Mouse (Mus musculus) CH12.LX (cell line): ENCODE measurements at regions not wholly inside any gene's neighbourhood (a gene's known extent, or its start where the extent isn't known, plus 50 kb on each side); places are given as distances from the start of the nearest gene placed in this dataset.

Experiments
- DNase-seq: peaks from one replicate; pipeline ENCODE4 v3.0.0-alpha.2; 2013; ENCODE audit errors: extremely low read depth
- H3K27ac ChIP-seq: 2 replicates; pipeline ENCODE4 v1.5.1; 2012; ENCODE audit warnings: low read depth, mild to moderate bottlenecking, control low read depth, moderate library complexity; ENCODE audit not compliant: insufficient read depth
- H3K27me3 ChIP-seq: replicated peaks from 2 replicates; pipeline ENCODE3; 2012; ENCODE audit warnings: inconsistent platforms
- H3K36me3 ChIP-seq, 2 experiments: replicated peaks in 1 of 2; 2 replicates each; pipeline versions ENCODE3 to v1.6.1; 2012; ENCODE audit warnings: inconsistent platforms in 1 of 2, low read length in 1 of 2, mild to moderate bottlenecking in 1 of 2, mixed read lengths in 1 of 2, moderate library complexity in 1 of 2; ENCODE audit not compliant: control insufficient read depth in 1 of 2, insufficient read depth in 1 of 2
- H3K4me1 ChIP-seq, 2 experiments: 2 replicates each; pipeline ENCODE4 v1.6.1; 2012; ENCODE audit warnings: inconsistent platforms in 1 of 2, moderate library complexity in 1 of 2; ENCODE audit not compliant: insufficient read depth in 2 of 2, control insufficient read depth in 1 of 2
- H3K4me2 ChIP-seq: 2 replicates; pipeline ENCODE4 v1.6.1; 2012; ENCODE audit warnings: low read depth, mild to moderate bottlenecking, control low read depth; ENCODE audit not compliant: poor library complexity, insufficient read depth, severe bottlenecking
- H3K4me3 ChIP-seq, 3 experiments: fragments of 150-350 bp in 1 of 3; sonication (generic) in 1 of 3; replicated peaks in 1 of 3; 2 replicates each; pipeline versions ENCODE3 to v1.5.1; 2011 to 2012; ENCODE audit warnings: low read depth in 2 of 3, low read length in 2 of 3, mild to moderate bottlenecking in 2 of 3, moderate library complexity in 2 of 3, control low read depth in 1 of 3, improper control_type of control experiment in 1 of 3, inconsistent platforms in 1 of 3, mixed read lengths in 1 of 3; ENCODE audit not compliant: poor library complexity in 1 of 3
- H3K79me2 ChIP-seq: replicated peaks from 2 replicates; pipeline ENCODE4 v1.6.1; 2012; ENCODE audit warnings: mild to moderate bottlenecking, moderate library complexity; ENCODE audit not compliant: control insufficient read depth, poor library complexity, insufficient read depth, severe bottlenecking; ENCODE audit errors: extremely low read depth
- H3K9ac ChIP-seq: 2 replicates; pipeline ENCODE4 v1.6.1; 2012; ENCODE audit warnings: low read depth, mild to moderate bottlenecking, control low read depth, moderate library complexity; ENCODE audit not compliant: insufficient read depth
- H3K9me3 ChIP-seq: replicated peaks from 2 replicates; pipeline ENCODE3; 2012; ENCODE audit warnings: low read length, inconsistent platforms, mixed read lengths
- CHD1 ChIP-seq: IDR thresholded peaks from 2 replicates; pipeline ENCODE4 v1.6.1; 2012; ENCODE audit warnings: low read depth, low read length, improper control_type of control experiment, inconsistent platforms
- E2F4 ChIP-seq: IDR thresholded peaks from 2 replicates; pipeline ENCODE4 v1.6.1; 2011; ENCODE audit warnings: low read depth, low read length, improper control_type of control experiment; ENCODE audit not compliant: insufficient replicate concordance
- EP300 ChIP-seq: IDR thresholded peaks from 2 replicates; pipeline ENCODE4 v1.6.1; 2011; ENCODE audit warnings: low read length, improper control_type of control experiment
- ETS1 ChIP-seq: conservative IDR thresholded peaks from 2 replicates; pipeline ENCODE4 v1.6.1; 2012; ENCODE audit warnings: low read depth, mild to moderate bottlenecking, inconsistent platforms, low read length, improper control_type of control experiment, moderate library complexity
- HCFC1 ChIP-seq: IDR thresholded peaks from 2 replicates; pipeline ENCODE4 v1.6.1; 2012; ENCODE audit warnings: low read depth, mild to moderate bottlenecking, inconsistent platforms, low read length, improper control_type of control experiment
- IRF4 ChIP-seq: IDR thresholded peaks from 2 replicates; pipeline ENCODE4 v1.6.1; 2014; ENCODE audit warnings: low read depth, mild to moderate bottlenecking, inconsistent platforms, low read length, improper control_type of control experiment
- MAFK ChIP-seq: IDR thresholded peaks from 2 replicates; pipeline ENCODE4 v1.6.1; 2011; ENCODE audit warnings: low read length, improper control_type of control experiment; ENCODE audit not compliant: insufficient replicate concordance
- MAX ChIP-seq: IDR thresholded peaks from 2 replicates; pipeline ENCODE4 v1.6.1; 2011; ENCODE audit warnings: low read length, improper control_type of control experiment
- MEF2A ChIP-seq: IDR thresholded peaks from 2 replicates; pipeline ENCODE4 v1.6.1; 2014; ENCODE audit warnings: low read depth, mild to moderate bottlenecking, inconsistent platforms, low read length, improper control_type of control experiment, borderline replicate concordance
- MXI1 ChIP-seq: IDR thresholded peaks from 2 replicates; pipeline ENCODE4 v1.6.1; 2011; ENCODE audit warnings: mild to moderate bottlenecking, low read depth, low read length, improper control_type of control experiment
- NELFE ChIP-seq: IDR thresholded peaks from 2 replicates; pipeline ENCODE4 v1.6.1; 2011; ENCODE audit warnings: low read depth, low read length, improper control_type of control experiment
- PAX5 ChIP-seq: IDR thresholded peaks from 2 replicates; pipeline ENCODE4 v1.6.1; 2012; ENCODE audit warnings: low read length, inconsistent platforms, mixed read lengths
- POLR2A ChIP-seq: IDR thresholded peaks from 2 replicates; pipeline ENCODE4 v1.6.1; 2011; ENCODE audit warnings: low read depth, mild to moderate bottlenecking, improper control_type of control experiment, low read length
- RAD21 ChIP-seq: IDR thresholded peaks from 2 replicates; pipeline ENCODE4 v1.6.1; 2011; ENCODE audit warnings: low read depth, mild to moderate bottlenecking, low read length, improper control_type of control experiment, moderate library complexity
- RCOR1 ChIP-seq: conservative IDR thresholded peaks from 2 replicates; pipeline ENCODE4 v1.6.1; 2012; ENCODE audit warnings: low read depth, mild to moderate bottlenecking, inconsistent platforms, low read length, improper control_type of control experiment
- SMC3 ChIP-seq: IDR thresholded peaks from 2 replicates; pipeline ENCODE4 v1.6.1; 2011; ENCODE audit warnings: low read depth, low read length, improper control_type of control experiment
- TBP ChIP-seq: conservative IDR thresholded peaks from 2 replicates; pipeline ENCODE4 v1.6.1; 2011; ENCODE audit warnings: low read depth, low read length, improper control_type of control experiment
- TCF12 ChIP-seq: IDR thresholded peaks from 2 replicates; pipeline ENCODE4 v1.6.1; 2014; ENCODE audit warnings: low read depth, mild to moderate bottlenecking, inconsistent platforms, low read length, improper control_type of control experiment
- USF1 ChIP-seq: IDR thresholded peaks from 2 replicates; pipeline ENCODE4 v1.6.1; 2014; ENCODE audit warnings: low read depth, mild to moderate bottlenecking, inconsistent platforms, low read length, improper control_type of control experiment
- ZNF384 ChIP-seq: IDR thresholded peaks from 2 replicates; pipeline ENCODE4 v1.6.1; 2012; ENCODE audit warnings: low read depth, low read length, improper control_type of control experiment, inconsistent platforms
- dilution Hi-C: fragments of 300-500 bp; cut with MboI; formaldehyde crosslinking; loops from 2 replicates; pipeline ENCODE4 v1.14.3; 2020; ENCODE audit warnings: low sequenced_read_pairs; ENCODE audit not compliant: extremely low pct_unique_long_range_greater_than_20kb, extremely low pct_ligation_motif_present
- in situ Hi-C: fragments of 300-500 bp; cut with MboI; formaldehyde crosslinking; loops from 3 replicates; pipeline ENCODE4 v1.14.3; 2019; ENCODE audit warnings: low sequenced_read_pairs, low pct_ligation_motif_present, low pct_unique_long_range_greater_than_20kb, mixed read lengths

- Histone ChIP-seq H3K4me2 (no peak overlapping the region), H3K9ac (no peak overlapping the region), H3K79me2 (no peaks in the 10 kb centered on the region), H3K9me3 (no peaks in the 10 kb centered on the region), H3K4me3 (no peak overlapping the region), H3K36me3 (no peaks in the 10 kb centered on the region), H3K4me1 (peaks cover 0 to 24% of the 10 kb centered on the region in 2 experiments; a peak in 3 of 4 replicates), H3K27ac (no peak overlapping the region), H3K27me3 (no peaks in the 10 kb centered on the region)
- TF ChIP-seq SMC3, result no peak
- no peak for TF ChIP-seq MXI1
- 0 out of 2 replicates have a peak, but pooled peaks have one; percentile 6 for TF ChIP-seq IRF4
- TF ChIP-seq MAFK, result peak; percentile 84
- no peak for TF ChIP-seq MAX
- no peak for TF ChIP-seq PAX5
- dilution Hi-C loops, result no loop called here
- in situ Hi-C loops, result no loop called here
- no peak for DNase-seq
These were observed 442.6 kb downstream of the Mat2b start for GRCm38 (mm10) chr11:40252399-40252798.

GRCm38 (mm10) chr11:40251131-40251530 is 443.9 kb downstream of the Mat2b start:
- H3K9ac ChIP-seq, result no peak overlapping the region
- H3K27me3 ChIP-seq, result no peaks in the 10 kb centered on the region
- no peaks in the 10 kb centered on the region for H3K9me3 ChIP-seq
- H3K27ac ChIP-seq, result peak overlapping the region; percentile 74
- H3K4me2 ChIP-seq, result no peak overlapping the region
- dilution Hi-C loops, result no loop called here
- no peaks in the 10 kb centered on the region for H3K79me2 ChIP-seq
- peak; percentile 56; the same call in 1 of the 2 replicates for TF ChIP-seq MAFK
- no peak for TF ChIP-seq POLR2A
- peak; percentile 16; the same call in 1 of the 2 replicates for TF ChIP-seq HCFC1
- peak; percentile 47 for TF ChIP-seq ETS1
- no peak; the same call in 1 of the 2 replicates for TF ChIP-seq CHD1
- TF ChIP-seq ZNF384, result peak; percentile 88
- TF ChIP-seq RCOR1, result no peak
- TF ChIP-seq RAD21, result peak; percentile 5; the same call in 1 of the 2 replicates
- 0 out of 2 replicates have a peak, but pooled peaks have one; percentile 3 for TF ChIP-seq E2F4
- peak; percentile 20; the same call in 1 of the 2 replicates for TF ChIP-seq SMC3
- peak; percentile 94 for TF ChIP-seq TCF12
- peak; percentile 36; the same call in 1 of the 2 replicates for TF ChIP-seq TBP
- TF ChIP-seq USF1, result no peak
- peak; percentile 87 for TF ChIP-seq MEF2A
- peak; percentile 94 for TF ChIP-seq EP300
- TF ChIP-seq IRF4, result peak; percentile 89
- no peak for TF ChIP-seq NELFE
- DNase-seq, result peak; percentile 82
- H3K4me1 ChIP-seq, result peaks cover 0 to 23% of the 10 kb centered on the region in 2 experiments; a peak in 2 of 4 replicates
- no peak overlapping the region for H3K4me3 ChIP-seq
- no peaks in the 10 kb centered on the region for H3K36me3 ChIP-seq
- in situ Hi-C loops, result no loop called here
